Mouse (Mus musculus): ENCODE measurements at regions not wholly inside any gene's neighbourhood (a gene's known extent, or its start where the extent isn't known, plus 50 kb on each side); places are given as distances from the start of the nearest gene placed in this dataset.

GRCm38 (mm10) chrX:156989986-156990518 lies 425.1 kb downstream of the Phex start:
- no peak overlapping the region for H3K4me3 ChIP-seq (replicated peaks; ENCODE audit: low read length)
- ATAC-seq (ENCODE audit: low FRiP score) (no peak), DNase-seq (ENCODE audit: low spot score) (no peak)
- no peaks in the 10 kb centered on the region for H3K4me1 ChIP-seq (replicated peaks; ENCODE audit: control insufficient read depth, insufficient read depth, low read length)
- no peaks in the 10 kb centered on the region for H3K27me3 ChIP-seq (ENCODE audit: control insufficient read depth, insufficient read depth, low read length)
- no peak overlapping the region for H3K4me2 ChIP-seq (replicated peaks)
- WGBS, result 68% methylated on average over 2 of the region's 2 CpGs
- H3K36me3 ChIP-seq (replicated peaks; ENCODE audit: control insufficient read depth, insufficient read depth), result no peaks in the 10 kb centered on the region
- H3K27ac ChIP-seq, result no peak overlapping the region
- H3K9ac ChIP-seq, result no peak overlapping the region
- H3K9me3 ChIP-seq (ENCODE audit: control insufficient read depth, low read length), result no peaks in the 10 kb centered on the region

GRCm38 (mm10) chrX:156947093-156947492 lies 468.0 kb downstream of the Phex start:
- H3K36me3 ChIP-seq (replicated peaks; ENCODE audit: control insufficient read depth, insufficient read depth), result no peaks in the 10 kb centered on the region
- no peak for DNase-seq (ENCODE audit: low spot score)
- no peaks in the 10 kb centered on the region for H3K4me1 ChIP-seq (replicated peaks; ENCODE audit: control insufficient read depth, insufficient read depth, low read length)
- no peak for ATAC-seq (ENCODE audit: low FRiP score)
- WGBS, result 93% methylated on average over 1 of the region's 1 CpGs
- no peak overlapping the region for H3K27ac ChIP-seq
- H3K9ac ChIP-seq, result no peak overlapping the region
- no peaks in the 10 kb centered on the region for H3K27me3 ChIP-seq (ENCODE audit: control insufficient read depth, insufficient read depth, low read length)
- H3K4me2 ChIP-seq (replicated peaks), result no peak overlapping the region
- H3K9me3 ChIP-seq (ENCODE audit: control insufficient read depth, low read length), result no peaks in the 10 kb centered on the region
- no peak overlapping the region for H3K4me3 ChIP-seq (replicated peaks; ENCODE audit: low read length)

GRCm38 (mm10) chrX:156944223-156944622 lies 470.9 kb downstream of the Phex start:
- no peaks in the 10 kb centered on the region for H3K4me1 ChIP-seq (replicated peaks; ENCODE audit: control insufficient read depth, insufficient read depth, low read length)
- DNase-seq (ENCODE audit: low spot score) (no peak), ATAC-seq (ENCODE audit: low FRiP score) (no peak)
- no peak overlapping the region for H3K9ac ChIP-seq
- H3K4me3 ChIP-seq (replicated peaks; ENCODE audit: low read length), result no peak overlapping the region
- no peak overlapping the region for H3K4me2 ChIP-seq (replicated peaks)
- 76% methylated on average over 1 of the region's 1 CpGs for WGBS
- no peak overlapping the region for H3K27ac ChIP-seq
- no peaks in the 10 kb centered on the region for H3K27me3 ChIP-seq (ENCODE audit: control insufficient read depth, insufficient read depth, low read length)
- no peaks in the 10 kb centered on the region for H3K36me3 ChIP-seq (replicated peaks; ENCODE audit: control insufficient read depth, insufficient read depth)
- H3K9me3 ChIP-seq (ENCODE audit: control insufficient read depth, low read length), result no peaks in the 10 kb centered on the region

- 60% methylated on average over 1 of the region's 1 CpGs for WGBS
- no peaks in the 10 kb centered on the region for H3K4me1 ChIP-seq (replicated peaks; ENCODE audit: control insufficient read depth, insufficient read depth, low read length)
- H3K9ac ChIP-seq, result no peak overlapping the region
- H3K27me3 ChIP-seq (ENCODE audit: control insufficient read depth, insufficient read depth, low read length), result no peaks in the 10 kb centered on the region
- no peaks in the 10 kb centered on the region for H3K9me3 ChIP-seq (ENCODE audit: control insufficient read depth, low read length)
- no peak overlapping the region for H3K4me2 ChIP-seq (replicated peaks)
- DNase-seq (ENCODE audit: low spot score) (no peak), ATAC-seq (ENCODE audit: low FRiP score) (no peak)
- H3K27ac ChIP-seq, result no peak overlapping the region
- no peak overlapping the region for H3K4me3 ChIP-seq (replicated peaks; ENCODE audit: low read length)
- H3K36me3 ChIP-seq (replicated peaks; ENCODE audit: control insufficient read depth, insufficient read depth), result no peaks in the 10 kb centered on the region
Measured at GRCm38 (mm10) chrX:156913363-156913762, 501.7 kb downstream of the Phex start.
